ENCODE assay signal across 8 mouse cellular contexts in genomic region chr16:50528677-50529510, GRCm38 (mm10).
A peak's percentile ranks its signal among the peaks of the same experiment; 100 is the strongest.
DNase-seq lines count a peak whose midpoint lies in the region; ATAC-seq lines count a peak whose summit lies in the region.

No protein-coding gene starts in this region.

- peak; percentile 50 for ATAC-seq in common myeloid progenitor, adult 5-6 weeks (replicated peaks; ENCODE audit: low read depth, poor library complexity, severe bottlenecking)
- ATAC-seq in inflammation-experienced regulatory T-cells, adult 6 months = peak; percentile 56

- H3K36me3 ChIP-seq in megakaryocyte, embryonic 14.5 days (replicated peaks; ENCODE audit: low read length) = no peaks in the 10 kb centered on the region

- peak overlapping the region; percentile 92 for H3K4me3 ChIP-seq in megakaryocyte, embryonic 14.5 days (replicated peaks)

- H3K27me3 ChIP-seq in megakaryocyte, embryonic 14.5 days (replicated peaks) = peaks cover 33% of the 10 kb centered on the region

- no peaks in the 10 kb centered on the region for H3K9me3 ChIP-seq in megakaryocyte, embryonic 14.5 days

- peaks cover 23% of the 10 kb centered on the region for H3K4me1 ChIP-seq in megakaryocyte, embryonic 14.5 days

- DNase-seq in ZHBTc4 (ENCODE audit: low read depth, low spot score) = peak; percentile 89
- peak; percentile 73 for DNase-seq in gastrocnemius, postnatal 10 days
- DNase-seq in left cerebral cortex, adult 9 months (ENCODE audit: low spot score in 2 of 2) = peak; percentile 5 to 67
- peak; percentile 60 for DNase-seq in right cerebral cortex, postnatal 14 days
- DNase-seq in urinary bladder, postnatal 25 days (ENCODE audit: low spot score) = peak; percentile 66

Comparison
In these comparisons a context has a peak if more than half of its experiments do, and no peak if none do; other contexts are left out.
1. Peak in every context shown above with its lines: DNase-seq, ATAC-seq and H3K4me3 ChIP-seq.
2. DNase-seq: peak in every context shown above with its lines; median percentile 89 in ZHBTc4; 73 in gastrocnemius, postnatal 10 days; 66 in urinary bladder, postnatal 25 days; 60 in right cerebral cortex, postnatal 14 days; 36 in left cerebral cortex, adult 9 months.